Mouse (Mus musculus): ENCODE measurements around the gene Ak3.

The Ak3 gene

GRCm38 (mm10) chr19:28991391-28991790 is 56.4 kb downstream of the Ak3 start:
- DNase-seq (ENCODE audit: low spot score), result no peak

- DNase-seq (ENCODE audit: low spot score), result no peak
These were observed 57.1 kb downstream of the Ak3 start for GRCm38 (mm10) chr19:28990590-28991221.

GRCm38 (mm10) chr19:28990194-28990589 is 57.6 kb downstream of the Ak3 start, which contains the start of gene Cdc37l1:
Gene Cdc37l1, plus strand, starts transcription at chr19:28990352.
- peak; percentile 98 for DNase-seq (ENCODE audit: low spot score)

GRCm38 (mm10) chr19:28989515-28989914 is 58.2 kb downstream of the Ak3 start:
- no peak for DNase-seq (ENCODE audit: low spot score)

- DNase-seq (ENCODE audit: low spot score), result no peak
These were observed 65.1 kb downstream of the Ak3 start for GRCm38 (mm10) chr19:28982617-28983016.

- DNase-seq (ENCODE audit: low spot score), result peak; percentile 79
These were observed 72.7 kb downstream of the Ak3 start for GRCm38 (mm10) chr19:28974862-28975611.

Data from ovary, postnatal 36 days (tissue).